Mouse (Mus musculus): Measurements from ENCODE around the gene Bace2. TPM values are rescaled to one million over a fixed set of nuclear protein-coding genes. Genes with fewer than 3 reads are reported as not detected.

The Bace2 gene
- total and polyA plus RNA-seq, 3 experiments, result 0.04 to 0.63 (median 0.46) TPM

DNA sequence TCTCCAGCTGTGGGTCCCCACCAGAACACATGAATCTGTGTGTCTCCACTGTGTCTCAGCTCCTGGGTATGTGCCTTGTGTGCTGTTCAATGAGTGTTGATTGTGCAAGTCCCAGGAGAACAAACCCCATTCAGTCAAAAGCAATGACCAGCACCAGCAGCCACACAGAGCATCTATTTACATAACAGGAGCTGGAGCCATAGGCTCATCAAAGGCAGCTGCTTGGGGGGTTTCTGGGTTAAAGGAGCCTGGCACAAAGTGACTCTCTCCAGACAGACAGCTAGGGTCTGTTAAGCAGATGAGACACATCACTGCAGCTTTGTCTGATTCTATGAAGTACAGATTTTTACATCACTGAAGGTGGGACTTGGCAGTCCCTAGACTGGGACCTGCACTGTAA is 33.9 kb upstream of the Bace2 start:
- Histone ChIP-seq H3K36me3 (replicated peaks in 1 of 2; ENCODE audit: control insufficient read depth in 1 of 2, insufficient read depth in 1 of 2, low read length in 1 of 2) (no peaks in the 10 kb centered on the region), H3K4me1 (ENCODE audit: control insufficient read depth in 1 of 2, insufficient read depth in 2 of 2) (peaks cover 0 to 17% of the 10 kb centered on the region in 2 experiments; a peak in 2 of 4 replicates), H3K4me2 (ENCODE audit: insufficient read depth, low read depth, poor library complexity, severe bottlenecking) (no peak overlapping the region), H3K27me3 (replicated peaks) (no peaks in the 10 kb centered on the region), H3K9me3 (replicated peaks; ENCODE audit: low read length) (no peaks in the 10 kb centered on the region), H3K79me2 (replicated peaks; ENCODE audit: control insufficient read depth, extremely low read depth, insufficient read depth, poor library complexity, severe bottlenecking) (no peaks in the 10 kb centered on the region), H3K4me3 (replicated peaks in 1 of 3; ENCODE audit: low read depth in 2 of 3, low read length in 2 of 3, poor library complexity in 1 of 3) (no peak overlapping the region), H3K27ac (ENCODE audit: insufficient read depth, low read depth) (no peak overlapping the region), H3K9ac (ENCODE audit: insufficient read depth, low read depth) (no peak overlapping the region)
- dilution Hi-C loops (cut with MboI; ENCODE audit: extremely low pct_ligation_motif_present, extremely low pct_unique_long_range_greater_than_20kb, low sequenced_read_pairs), result no loop called here
- TF ChIP-seq E2F4 (IDR thresholded peaks at IDR 0.05; ENCODE audit: insufficient replicate concordance, low read depth, low read length) (no peak), ETS1 (conservative IDR thresholded peaks at IDR 0.05; ENCODE audit: low read depth, low read length) (no peak), ELF1 (IDR thresholded peaks at IDR 0.05; ENCODE audit: low read depth, low read length) (no peak), MEF2A (IDR thresholded peaks at IDR 0.05; ENCODE audit: borderline replicate concordance, low read depth, low read length) (no peak), ZMIZ1 (IDR thresholded peaks at IDR 0.05; ENCODE audit: low read depth, low read length) (no peak), POLR2A (IDR thresholded peaks at IDR 0.05; ENCODE audit: low read depth, low read length) (no peak), NELFE (IDR thresholded peaks at IDR 0.05; ENCODE audit: low read depth, low read length) (no peak), NRF1 (IDR thresholded peaks at IDR 0.05; ENCODE audit: low read depth, low read length) (no peak), EP300 (IDR thresholded peaks at IDR 0.05; ENCODE audit: low read length) (no peak), IRF4 (IDR thresholded peaks at IDR 0.05; ENCODE audit: low read depth, low read length) (no peak), SIN3A (IDR thresholded peaks at IDR 0.05; ENCODE audit: low read length) (no peak)
- in situ Hi-C loops (cut with MboI; ENCODE audit: low pct_ligation_motif_present, low pct_unique_long_range_greater_than_20kb, low sequenced_read_pairs), result loop anchor here (25.0 kb wide), 1 partner anchor 240 kb away; no protein-coding TSS in a partner anchor
- no peak for DNase-seq (ENCODE audit: extremely low read depth)

DNA sequence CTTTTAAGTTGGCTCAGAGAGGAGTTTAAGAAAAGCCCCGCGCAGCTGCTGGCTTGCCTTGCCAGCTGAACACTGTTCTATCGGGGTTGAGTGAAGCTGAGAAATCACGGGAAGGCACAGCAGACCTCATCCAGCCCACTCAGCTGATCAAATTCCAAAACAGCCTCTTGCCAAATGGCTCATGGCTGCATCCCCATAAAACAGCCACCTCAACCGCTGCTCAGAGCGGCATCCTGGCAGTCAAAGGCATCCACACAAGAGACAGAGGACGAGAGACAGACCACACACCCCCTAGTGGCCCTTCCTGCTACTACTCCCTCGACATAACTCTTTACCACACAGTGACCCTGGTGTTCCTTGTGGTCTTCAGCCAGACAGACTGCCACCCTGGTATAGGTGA is 30.6 kb upstream of the Bace2 start:
- H3K27ac ChIP-seq (ENCODE audit: insufficient read depth, low read depth), result no peak overlapping the region
- no peaks in the 10 kb centered on the region for H3K36me3 ChIP-seq (replicated peaks in 1 of 2; ENCODE audit: control insufficient read depth in 1 of 2, insufficient read depth in 1 of 2, low read length in 1 of 2)
- H3K4me2 ChIP-seq (ENCODE audit: insufficient read depth, low read depth, poor library complexity, severe bottlenecking), result no peak overlapping the region
- in situ Hi-C loops (cut with MboI; ENCODE audit: low pct_ligation_motif_present, low pct_unique_long_range_greater_than_20kb, low sequenced_read_pairs) (no loop called here), dilution Hi-C loops (cut with MboI; ENCODE audit: extremely low pct_ligation_motif_present, extremely low pct_unique_long_range_greater_than_20kb, low sequenced_read_pairs) (no loop called here)
- TF ChIP-seq CTCF (conservative IDR thresholded peaks at IDR 0.05 in 1 of 2, IDR thresholded peaks at IDR 0.05 in 1 of 2; ENCODE audit: low read depth in 2 of 2, low read length in 2 of 2), result peak; percentile 59 to 78
- TF ChIP-seq BHLHE40 (IDR thresholded peaks at IDR 0.05; ENCODE audit: low read depth, low read length), result no peak
- no peak for TF ChIP-seq MAFK (IDR thresholded peaks at IDR 0.05; ENCODE audit: insufficient replicate concordance, low read length)
- TF ChIP-seq POLR2AphosphoS2 (IDR thresholded peaks at IDR 0.05; ENCODE audit: low read depth, low read length), result no peak
- TF ChIP-seq RAD21 (IDR thresholded peaks at IDR 0.05; ENCODE audit: low read depth, low read length), result peak; percentile 36
- TF ChIP-seq E2F4 (IDR thresholded peaks at IDR 0.05; ENCODE audit: insufficient replicate concordance, low read depth, low read length), result no peak
- no peak for TF ChIP-seq TBP (conservative IDR thresholded peaks at IDR 0.05; ENCODE audit: low read depth, low read length)
- no peak for TF ChIP-seq MEF2A (IDR thresholded peaks at IDR 0.05; ENCODE audit: borderline replicate concordance, low read depth, low read length)
- peak; percentile 48 for TF ChIP-seq SMC3 (IDR thresholded peaks at IDR 0.05; ENCODE audit: low read depth, low read length)
- TF ChIP-seq ETS1 (conservative IDR thresholded peaks at IDR 0.05; ENCODE audit: low read depth, low read length), result no peak
- TF ChIP-seq KAT2A (IDR thresholded peaks at IDR 0.05; ENCODE audit: insufficient replicate concordance, low read length), result no peak
- peak; percentile 50 for DNase-seq (ENCODE audit: extremely low read depth)
- H3K9me3 ChIP-seq (replicated peaks; ENCODE audit: low read length), result no peaks in the 10 kb centered on the region
- H3K79me2 ChIP-seq (replicated peaks; ENCODE audit: control insufficient read depth, extremely low read depth, insufficient read depth, poor library complexity, severe bottlenecking), result no peaks in the 10 kb centered on the region
- H3K4me1 ChIP-seq (ENCODE audit: control insufficient read depth in 1 of 2, insufficient read depth in 2 of 2), result 0 out of 4 replicates have a peak, but pooled peaks cover 0 to 6% of the 10 kb centered on the region in 2 experiments
- H3K9ac ChIP-seq (ENCODE audit: insufficient read depth, low read depth), result no peak overlapping the region
- H3K27me3 ChIP-seq (replicated peaks), result peaks cover 1% of the 10 kb centered on the region
- H3K4me3 ChIP-seq (replicated peaks in 1 of 3; ENCODE audit: low read depth in 2 of 3, low read length in 2 of 3, poor library complexity in 1 of 3), result no peak overlapping the region

Measured in CH12.LX (cell line).